Mouse (Mus musculus): ENCODE measurements at regions not wholly inside any gene's neighbourhood (a gene's known extent, or its start where the extent isn't known, plus 50 kb on each side); places are given as distances from the start of the nearest gene placed in this dataset.
"Not testable (repeated sequence)": the region's sequence is repeated elsewhere in the genome, so short reads cannot be mapped to it uniquely, and the experiment has no call there.

- WGBS = 97% methylated on average over 1 of the region's 1 CpGs
- not testable (repeated sequence) for H3K27me3 ChIP-seq; H3K4me2 ChIP-seq; H3K27ac ChIP-seq; H3K36me3 ChIP-seq; ATAC-seq (ENCODE audit: low FRiP score); H3K9me3 ChIP-seq; H3K4me1 ChIP-seq (replicated peaks); H3K4me3 ChIP-seq; H3K9ac ChIP-seq
These were observed 227.9 kb downstream of the Scg2 start for GRCm38 (mm10) chr1:79211981-79212380.

GRCm38 (mm10) chr1:79207207-79207606 lies 232.7 kb downstream of the Scg2 start:
- no peak for ATAC-seq (ENCODE audit: low FRiP score)
- no peaks in the 10 kb centered on the region for H3K36me3 ChIP-seq

GRCm38 (mm10) chr1:79197682-79198081 lies 242.2 kb downstream of the Scg2 start:
- Histone ChIP-seq H3K4me2 (no peak overlapping the region), H3K4me3 (no peak overlapping the region), H3K27ac (no peak overlapping the region), H3K9ac (no peak overlapping the region), H3K9me3 (no peaks in the 10 kb centered on the region), H3K27me3 (no peaks in the 10 kb centered on the region), H3K36me3 (no peaks in the 10 kb centered on the region), H3K4me1 (replicated peaks) (no peaks in the 10 kb centered on the region)
- no peak for ATAC-seq (ENCODE audit: low FRiP score)
- 87% methylated on average over 3 of the region's 3 CpGs for WGBS

More at GRCm38 (mm10) chr1:79207207-79207606, 232.7 kb downstream of the Scg2 start:
- H3K4me3 ChIP-seq = no peak overlapping the region
- H3K9ac ChIP-seq = no peak overlapping the region
- H3K27ac ChIP-seq = no peak overlapping the region
- H3K4me1 ChIP-seq (replicated peaks) = no peaks in the 10 kb centered on the region
- no peak overlapping the region for H3K4me2 ChIP-seq
- H3K9me3 ChIP-seq = no peaks in the 10 kb centered on the region
- 62% methylated on average over 1 of the region's 1 CpGs for WGBS
- H3K27me3 ChIP-seq = no peaks in the 10 kb centered on the region

GRCm38 (mm10) chr1:79191031-79191430 lies 248.9 kb downstream of the Scg2 start:
- H3K4me1 ChIP-seq (replicated peaks) = no peaks in the 10 kb centered on the region
- H3K27ac ChIP-seq = no peak overlapping the region
- H3K4me2 ChIP-seq = no peak overlapping the region
- H3K9ac ChIP-seq = no peak overlapping the region
- no peaks in the 10 kb centered on the region for H3K9me3 ChIP-seq
- no peaks in the 10 kb centered on the region for H3K36me3 ChIP-seq
- 85% methylated on average over 3 of the region's 3 CpGs for WGBS
- ATAC-seq (ENCODE audit: low FRiP score) = no peak
- no peak overlapping the region for H3K4me3 ChIP-seq
- no peaks in the 10 kb centered on the region for H3K27me3 ChIP-seq

GRCm38 (mm10) chr1:79183534-79184411 lies 256.1 kb downstream of the Scg2 start:
- no peak overlapping the region for H3K27ac ChIP-seq
- H3K9ac ChIP-seq = no peak overlapping the region
- no peak overlapping the region for H3K4me2 ChIP-seq
- no peaks in the 10 kb centered on the region for H3K36me3 ChIP-seq
- WGBS = 91% methylated on average over 5 of the region's 5 CpGs
- H3K4me1 ChIP-seq (replicated peaks) = no peaks in the 10 kb centered on the region
- no peaks in the 10 kb centered on the region for H3K9me3 ChIP-seq
- H3K27me3 ChIP-seq = no peaks in the 10 kb centered on the region
- H3K4me3 ChIP-seq = no peak overlapping the region
- ATAC-seq (ENCODE audit: low FRiP score) = no peak

GRCm38 (mm10) chr1:79144113-79144512 lies 295.8 kb downstream of the Scg2 start:
- ATAC-seq (ENCODE audit: low FRiP score) = no peak
- H3K4me2 ChIP-seq = no peak overlapping the region
- no peak overlapping the region for H3K9ac ChIP-seq
- H3K27me3 ChIP-seq = no peaks in the 10 kb centered on the region
- 95% methylated on average over 3 of the region's 3 CpGs for WGBS
- H3K36me3 ChIP-seq = no peaks in the 10 kb centered on the region
- no peaks in the 10 kb centered on the region for H3K4me1 ChIP-seq (replicated peaks)
- H3K9me3 ChIP-seq = no peaks in the 10 kb centered on the region
- H3K4me3 ChIP-seq = no peak overlapping the region
- no peak overlapping the region for H3K27ac ChIP-seq
